Mouse (Mus musculus): Measurements from ENCODE around the gene Pde4c. TPM values are rescaled to one million over a fixed set of nuclear protein-coding genes. Genes with fewer than 3 reads are reported as not detected.

The Pde4c gene
- polyA plus RNA-seq, 1 experiment from 2014 or later: 0.20 TPM

DNA sequence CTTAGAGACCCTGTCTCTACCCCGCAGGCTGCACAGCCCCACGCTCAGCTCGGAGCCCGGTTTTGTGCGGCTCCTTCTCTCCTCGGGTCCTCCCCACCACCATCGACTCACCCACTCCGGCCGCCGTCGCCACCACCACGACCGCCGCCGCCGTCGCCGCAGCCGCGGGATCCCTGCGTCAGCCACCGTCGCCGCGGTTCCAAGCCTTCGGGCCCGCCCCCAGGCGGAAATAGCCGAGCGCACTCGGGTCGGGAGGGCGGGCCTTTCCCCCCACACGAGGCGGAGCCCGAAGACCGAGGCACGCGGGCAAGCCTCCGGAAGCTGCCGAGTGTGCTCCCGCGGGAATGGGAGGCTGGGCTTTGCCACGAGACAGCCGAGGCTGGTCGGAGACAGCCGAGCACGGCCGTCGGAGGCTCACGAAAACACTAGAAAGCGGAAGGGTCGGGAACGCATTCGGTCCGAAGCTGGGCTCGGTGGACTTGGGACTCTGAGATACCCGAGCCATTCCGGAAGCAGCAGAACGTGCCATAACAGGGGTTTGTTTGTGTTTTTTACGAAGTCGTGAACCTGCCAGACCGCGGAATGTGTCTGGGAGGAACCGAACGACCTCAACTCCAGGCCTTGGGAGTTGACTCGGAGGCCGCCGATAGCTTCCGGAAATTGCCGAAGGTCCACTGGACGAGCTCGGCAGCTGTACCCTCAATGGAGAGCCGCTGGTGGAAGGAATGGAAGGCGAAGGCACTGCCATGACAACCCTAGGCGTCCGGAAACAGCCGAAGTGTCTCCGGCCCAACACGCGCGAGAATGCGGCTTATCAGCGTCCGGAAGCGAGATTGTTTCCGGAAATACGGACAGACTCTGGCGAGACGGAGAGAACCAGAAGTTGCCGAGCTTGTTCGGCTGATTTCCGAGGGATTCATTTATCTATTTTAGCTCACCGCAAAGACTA is 53.2 kb downstream of the Pde4c start, which contains the start of gene Pik3r2:
Pik3r2 (minus strand) TSS at position 218 of the 949 bp plus-strand sequence.
- peaks cover 42% of the 10 kb centered on the region for H3K4me1 ChIP-seq

DNA sequence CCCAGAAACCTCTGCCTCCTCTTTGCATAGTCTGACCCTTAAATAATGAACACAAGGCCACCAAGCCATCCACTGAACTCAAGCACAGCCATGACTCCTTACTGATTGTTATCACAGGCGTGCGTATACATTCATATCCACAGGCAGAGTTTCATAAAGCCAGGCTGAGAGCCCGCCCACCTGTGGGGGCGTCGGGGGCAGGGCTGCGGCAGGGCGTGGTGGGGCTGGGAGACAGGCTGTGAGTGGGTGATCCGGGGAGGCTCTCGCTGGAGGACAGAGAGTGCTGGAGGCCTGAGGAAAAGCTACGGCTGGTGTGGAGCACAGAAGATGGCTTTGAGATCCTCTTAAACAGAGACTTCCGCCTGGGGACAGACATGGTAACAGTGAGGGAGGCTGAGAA is 56.6 kb downstream of the Pde4c start:
- 87% methylated on average over 11 of the region's 11 CpGs for whole genome bisulfite sequencing
- H3K27me3 ChIP-seq (replicated peaks; ENCODE audit: low read depth, poor library complexity, severe bottlenecking): no peaks in the 10 kb centered on the region
- no peak overlapping the region for H3K27ac ChIP-seq (replicated peaks)
- H3K4me3 ChIP-seq: 0 out of 2 replicates have a peak overlapping the region, but pooled peaks have one; percentile 12
- H3K9me3 ChIP-seq: no peaks in the 10 kb centered on the region
- H3K4me1 ChIP-seq: peaks cover 23% of the 10 kb centered on the region
- peaks cover 74% of the 10 kb centered on the region for H3K36me3 ChIP-seq (replicated peaks)
- DNase-seq (ENCODE audit: low spot score): no peak

More for the DNA sequence above, 53.2 kb downstream of the Pde4c start, which contains the start of gene Pik3r2:
- Histone ChIP-seq H3K27me3 (replicated peaks; ENCODE audit: low read depth, poor library complexity, severe bottlenecking) (no peaks in the 10 kb centered on the region), H3K36me3 (replicated peaks) (peaks cover 75% of the 10 kb centered on the region), H3K4me3 (peak within 1 kb of the TSS; percentile 82), H3K27ac (replicated peaks) (peak within 1 kb of the TSS; percentile 96), H3K9me3 (no peaks in the 10 kb centered on the region)
- under 1% methylated on average over 94 of the region's 94 CpGs for WGBS
- peak; percentile 99 for DNase-seq (ENCODE audit: low spot score)

DNA sequence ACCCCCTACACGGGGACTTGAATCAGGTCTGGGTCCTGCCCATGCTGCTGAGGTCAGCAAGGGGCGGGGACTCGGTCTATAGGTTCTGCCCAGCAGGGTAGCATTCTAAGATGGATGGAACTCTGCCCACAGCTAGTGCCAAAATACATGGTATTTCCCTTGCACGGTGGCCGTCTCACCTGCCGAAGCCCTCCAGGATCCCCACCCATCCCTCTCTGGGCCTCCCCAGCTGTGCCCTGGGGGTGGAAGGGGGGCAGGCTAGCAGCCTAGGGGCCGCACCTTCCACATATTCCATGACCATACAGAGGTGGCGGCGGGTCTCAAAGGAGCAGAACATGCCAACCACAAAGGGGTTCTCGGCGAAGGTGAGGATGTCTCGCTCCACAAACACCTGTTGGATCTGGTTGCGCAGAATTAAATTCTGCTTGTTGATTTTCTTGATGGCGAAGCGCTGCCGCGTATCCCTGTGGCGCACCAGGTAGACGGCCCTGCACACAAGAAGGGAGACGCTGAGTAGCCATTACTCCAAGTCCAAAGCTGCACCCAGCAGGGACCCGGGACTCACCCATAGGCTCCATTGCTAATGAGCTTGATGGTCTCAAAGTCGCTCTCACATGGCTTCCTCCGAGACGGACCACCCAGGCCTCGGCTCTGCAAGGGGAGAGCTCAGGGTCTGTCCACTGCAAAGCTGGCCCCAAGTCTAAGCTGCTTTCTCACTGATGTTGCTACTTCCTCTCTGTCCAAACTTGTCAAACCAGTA is 63.0 kb downstream of the Pde4c start:
- Histone ChIP-seq H3K27me3 (replicated peaks; ENCODE audit: low read depth, poor library complexity, severe bottlenecking) (peaks cover 33% of the 10 kb centered on the region), H3K36me3 (replicated peaks) (peaks cover 82% of the 10 kb centered on the region), H3K9me3 (no peaks in the 10 kb centered on the region), H3K4me1 (peaks cover 45% of the 10 kb centered on the region), H3K27ac (replicated peaks) (no peak overlapping the region), H3K4me3 (no peak overlapping the region)
- 87% methylated on average over 25 of the region's 25 CpGs for WGBS
- DNase-seq (ENCODE audit: low spot score): no peak

DNA sequence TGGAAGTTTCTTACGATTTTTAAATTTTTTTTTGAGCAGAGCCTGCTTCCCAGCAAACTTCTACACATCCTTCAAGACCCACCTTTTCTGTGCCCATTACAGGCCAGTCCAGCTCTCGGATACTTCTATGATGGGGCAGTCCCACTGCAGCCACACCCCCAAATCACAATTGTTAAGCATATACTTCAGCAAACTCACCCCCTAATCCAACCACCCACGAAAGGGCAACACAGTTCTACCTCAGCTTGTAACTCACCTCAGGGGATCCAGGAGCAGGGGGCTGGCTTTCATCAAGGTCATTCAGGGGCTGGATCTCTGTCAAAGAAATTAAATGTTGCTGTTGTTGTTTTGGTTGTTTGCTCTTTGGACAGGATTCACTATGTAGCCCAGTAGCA is 63.5 kb downstream of the Pde4c start:
- 92% methylated on average over 3 of the region's 3 CpGs for WGBS
- H3K36me3 ChIP-seq (replicated peaks): peaks cover 77% of the 10 kb centered on the region
- H3K27ac ChIP-seq (replicated peaks): no peak overlapping the region
- peak overlapping the region; percentile 46; the same call in 1 of the 2 replicates for H3K4me3 ChIP-seq
- no peaks in the 10 kb centered on the region for H3K9me3 ChIP-seq
- peaks cover 34% of the 10 kb centered on the region for H3K27me3 ChIP-seq (replicated peaks; ENCODE audit: low read depth, poor library complexity, severe bottlenecking)
- peaks cover 51% of the 10 kb centered on the region for H3K4me1 ChIP-seq
- DNase-seq (ENCODE audit: low spot score): no peak

DNA sequence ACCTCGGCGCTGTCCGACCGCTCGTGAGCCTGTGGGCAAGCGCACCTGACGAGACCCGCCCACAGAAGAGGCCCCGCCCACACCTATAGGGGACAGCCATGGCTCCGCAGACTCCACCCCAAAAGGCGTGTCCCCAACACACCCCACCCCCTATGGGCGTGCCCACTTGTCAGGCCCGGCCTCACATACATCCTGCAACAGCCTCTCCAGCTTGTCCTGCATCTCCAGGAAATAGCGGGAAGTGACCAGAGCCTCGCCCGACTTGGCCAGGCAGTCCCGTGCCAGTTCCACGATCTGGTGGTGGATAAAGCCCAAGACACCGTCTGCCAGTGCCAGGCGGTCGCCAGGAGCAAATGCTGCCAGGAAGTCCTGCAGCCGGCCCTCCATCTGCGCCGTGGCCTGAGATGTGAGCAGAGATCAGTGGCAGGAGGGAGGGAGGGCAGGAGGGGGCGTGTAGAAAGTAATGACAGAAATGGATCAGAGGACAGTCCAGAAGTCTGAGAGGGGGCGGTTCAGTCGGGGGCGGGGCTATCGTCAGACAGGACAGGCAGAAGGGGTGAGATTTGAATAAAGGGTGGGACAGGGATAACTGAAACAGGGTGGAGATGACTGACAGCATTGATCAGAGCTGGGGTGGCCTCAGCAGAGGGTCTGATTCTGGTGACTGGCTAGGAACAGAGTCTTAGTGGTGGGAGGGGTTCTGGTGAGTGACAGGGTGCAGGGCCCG is 64.6 kb downstream of the Pde4c start:
- peak; percentile 87 for DNase-seq (ENCODE audit: low spot score)
- H3K4me3 ChIP-seq: peak overlapping the region; percentile 46
- WGBS: 9% methylated on average over 30 of the region's 30 CpGs
- H3K36me3 ChIP-seq (replicated peaks): peaks cover 67% of the 10 kb centered on the region
- H3K27ac ChIP-seq (replicated peaks): 0 out of 2 replicates have a peak overlapping the region, but pooled peaks have one; percentile 2
- peaks cover 34% of the 10 kb centered on the region for H3K27me3 ChIP-seq (replicated peaks; ENCODE audit: low read depth, poor library complexity, severe bottlenecking)
- H3K9me3 ChIP-seq: no peaks in the 10 kb centered on the region
- peaks cover 61% of the 10 kb centered on the region for H3K4me1 ChIP-seq

DNA sequence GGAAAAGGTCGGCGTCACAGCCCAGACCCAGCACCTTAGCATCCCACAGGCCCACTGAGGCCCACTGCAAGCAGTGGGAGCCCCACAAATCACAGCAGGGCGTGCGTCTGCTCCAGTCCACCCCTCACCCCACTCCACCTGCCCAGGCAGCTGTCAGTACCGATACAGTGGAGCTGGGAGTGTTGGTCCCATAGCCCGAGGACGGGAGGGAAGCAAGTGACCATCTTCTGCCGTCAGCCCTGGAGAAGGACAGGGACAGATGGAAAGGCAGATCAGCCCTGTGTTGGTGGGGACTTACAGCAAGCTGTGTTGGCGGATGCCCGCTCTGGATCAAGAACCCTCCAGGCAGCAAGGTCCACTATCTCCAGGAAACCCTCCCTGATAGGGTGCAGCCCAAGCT is 65.5 kb downstream of the Pde4c start:
- peaks cover 42% of the 10 kb centered on the region for H3K27me3 ChIP-seq (replicated peaks; ENCODE audit: low read depth, poor library complexity, severe bottlenecking)
- no peak overlapping the region for H3K27ac ChIP-seq (replicated peaks)
- H3K4me3 ChIP-seq: peak overlapping the region; percentile 46; the same call in 1 of the 2 replicates
- 77% methylated on average over 10 of the region's 10 CpGs for WGBS
- peaks cover 66% of the 10 kb centered on the region for H3K4me1 ChIP-seq
- no peaks in the 10 kb centered on the region for H3K9me3 ChIP-seq
- H3K36me3 ChIP-seq (replicated peaks): peaks cover 57% of the 10 kb centered on the region
- no peak for DNase-seq (ENCODE audit: low spot score)

DNA sequence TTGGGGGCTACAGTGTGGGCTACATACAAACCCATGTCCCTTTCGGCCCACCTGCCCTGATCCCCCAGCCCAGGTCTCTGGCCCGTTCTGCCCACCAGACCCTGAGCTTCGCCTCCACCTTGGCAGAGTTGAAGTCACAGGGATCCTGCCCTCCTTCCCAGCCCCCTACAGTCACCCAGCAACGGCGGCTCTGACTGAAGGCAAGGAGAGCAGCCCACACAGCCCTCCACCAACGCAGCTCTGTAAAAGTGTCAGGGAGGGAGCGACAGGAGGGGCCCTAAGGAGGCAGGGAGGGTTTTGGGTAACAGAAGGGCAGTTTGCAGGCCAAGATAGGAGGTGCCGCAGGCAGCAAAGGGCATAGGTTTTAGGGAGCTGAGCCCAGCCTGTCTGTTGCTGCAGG is 67.3 kb downstream of the Pde4c start:
- peaks cover 59% of the 10 kb centered on the region for H3K27me3 ChIP-seq (replicated peaks; ENCODE audit: low read depth, poor library complexity, severe bottlenecking)
- H3K4me3 ChIP-seq: peak overlapping the region; percentile 78
- 63% methylated on average over 8 of the region's 8 CpGs for WGBS

DNA sequence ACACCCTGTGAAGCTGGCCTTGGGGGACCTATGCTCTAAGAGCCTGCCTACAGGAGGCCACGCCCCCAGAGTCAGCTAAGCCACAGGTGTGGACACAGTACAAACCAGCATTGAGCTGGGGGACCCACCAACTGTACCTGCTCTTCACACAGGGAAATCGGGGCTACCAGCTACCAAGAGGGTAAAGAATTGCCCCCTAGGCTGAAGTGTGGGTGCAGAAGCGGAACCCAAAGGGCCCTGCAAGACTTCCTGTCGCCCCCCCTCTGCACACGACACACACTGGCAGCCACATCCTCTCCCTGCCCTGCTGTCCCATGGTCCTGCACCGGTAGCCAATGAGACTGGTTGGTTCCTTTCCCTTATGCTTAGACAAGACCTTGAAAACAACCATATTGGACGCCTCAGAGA is 67.8 kb downstream of the Pde4c start:
- Histone ChIP-seq H3K36me3 (replicated peaks) (peaks cover 35% of the 10 kb centered on the region), H3K4me1 (peaks cover 72% of the 10 kb centered on the region), H3K9me3 (no peaks in the 10 kb centered on the region), H3K27ac (replicated peaks) (peak overlapping the region; percentile 63), H3K4me3 (peak overlapping the region; percentile 78), H3K27me3 (replicated peaks; ENCODE audit: low read depth, poor library complexity, severe bottlenecking) (peaks cover 64% of the 10 kb centered on the region)
- no peak for DNase-seq (ENCODE audit: low spot score)
- 79% methylated on average over 7 of the region's 7 CpGs for WGBS

More for the DNA sequence above, 67.3 kb downstream of the Pde4c start:
- H3K27ac ChIP-seq (replicated peaks): peak overlapping the region; percentile 63
- peaks cover 39% of the 10 kb centered on the region for H3K36me3 ChIP-seq (replicated peaks)
- H3K4me1 ChIP-seq: peaks cover 68% of the 10 kb centered on the region
- no peaks in the 10 kb centered on the region for H3K9me3 ChIP-seq
- DNase-seq (ENCODE audit: low spot score): no peak

DNA sequence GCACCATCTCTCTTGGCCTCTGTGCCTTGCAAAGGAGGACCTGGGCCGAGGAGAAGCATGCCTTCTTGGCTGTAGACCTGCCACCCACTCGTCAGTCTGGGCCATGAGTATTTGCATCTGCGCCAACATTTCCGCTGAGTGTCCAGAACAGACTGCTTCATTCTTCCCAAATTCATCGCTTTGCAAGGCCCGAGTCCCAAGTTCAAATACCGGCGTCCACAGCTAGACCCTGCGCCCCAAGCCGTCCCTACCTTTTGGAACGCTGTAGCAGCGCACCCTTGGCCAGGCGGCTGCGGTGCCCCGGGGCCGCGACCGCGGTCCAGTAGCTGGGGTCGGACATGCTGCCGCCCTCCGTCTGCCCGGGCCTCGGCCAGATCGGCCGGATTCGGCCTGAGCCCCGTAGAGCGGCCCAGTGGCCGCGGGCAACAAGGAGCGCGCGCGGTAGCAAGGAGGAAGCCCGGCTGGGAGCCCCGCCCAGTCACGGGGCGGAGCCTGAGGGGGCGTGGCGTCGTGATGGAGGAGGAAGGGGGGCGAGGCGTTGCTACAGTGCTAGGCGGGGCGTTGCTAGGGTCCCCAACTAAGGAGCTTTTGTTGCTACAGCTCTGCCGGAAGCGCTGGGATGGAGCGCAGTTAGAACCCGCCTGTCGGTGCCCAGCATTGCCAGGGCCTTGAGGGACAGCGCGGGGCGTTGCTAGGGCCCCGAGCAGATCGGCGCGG is 68.6 kb downstream of the Pde4c start:
- Histone ChIP-seq H3K27me3 (replicated peaks; ENCODE audit: low read depth, poor library complexity, severe bottlenecking) (peaks cover 69% of the 10 kb centered on the region), H3K4me3 (peak overlapping the region; percentile 78), H3K27ac (replicated peaks) (peak overlapping the region; percentile 89), H3K9me3 (no peaks in the 10 kb centered on the region), H3K4me1 (peaks cover 77% of the 10 kb centered on the region), H3K36me3 (replicated peaks) (peaks cover 26% of the 10 kb centered on the region)
- WGBS: 6% methylated on average over 58 of the region's 58 CpGs
- DNase-seq (ENCODE audit: low spot score): peak; percentile 99

DNA sequence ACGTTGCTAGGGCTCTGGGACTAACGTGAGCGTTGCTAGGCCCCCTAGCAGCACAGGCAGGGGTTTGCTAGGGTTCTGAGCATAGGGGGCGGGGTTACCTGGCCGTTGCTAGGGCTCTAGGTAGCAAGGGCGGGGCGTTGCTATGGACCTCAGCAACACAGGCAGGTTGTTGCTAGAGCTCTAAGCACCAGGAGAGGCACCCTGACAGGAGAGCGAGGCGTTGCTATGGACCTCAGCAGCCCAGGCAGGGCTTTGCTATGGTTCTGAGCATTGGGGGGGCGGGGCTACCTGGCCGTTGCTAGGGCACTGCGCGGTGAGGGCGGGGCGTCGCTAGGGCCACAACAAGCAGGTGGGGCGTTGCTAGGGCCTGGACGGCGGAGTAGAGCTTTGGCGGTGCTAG is 69.2 kb downstream of the Pde4c start:
- H3K36me3 ChIP-seq (replicated peaks): peaks cover 21% of the 10 kb centered on the region
- peak overlapping the region; percentile 89 for H3K27ac ChIP-seq (replicated peaks)
- no peaks in the 10 kb centered on the region for H3K9me3 ChIP-seq
- H3K27me3 ChIP-seq (replicated peaks; ENCODE audit: low read depth, poor library complexity, severe bottlenecking): peaks cover 70% of the 10 kb centered on the region
- DNase-seq (ENCODE audit: low spot score): peak; percentile 87
- peaks cover 77% of the 10 kb centered on the region for H3K4me1 ChIP-seq
- H3K4me3 ChIP-seq: peak overlapping the region; percentile 78
- under 1% methylated on average over 20 of the region's 20 CpGs for WGBS

DNA sequence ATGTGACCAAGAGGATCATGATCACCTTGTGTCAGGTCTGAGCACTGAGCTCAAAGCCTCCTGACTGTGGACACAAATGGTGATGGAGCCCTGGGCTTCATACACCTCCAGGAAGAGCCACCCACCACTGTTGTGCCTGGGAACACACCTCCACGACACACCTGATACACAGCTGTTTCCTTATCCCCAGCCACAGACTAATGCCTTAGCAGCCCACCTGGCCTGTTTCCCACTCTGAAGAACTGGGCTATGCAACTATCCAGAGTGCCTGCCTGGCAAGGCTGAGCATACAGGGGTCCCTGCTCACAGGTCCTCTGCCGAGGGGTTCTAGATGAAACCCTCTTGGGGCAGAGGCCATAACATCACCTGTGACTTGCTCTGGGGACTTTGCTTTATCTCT is 70.7 kb downstream of the Pde4c start:
- no peak overlapping the region for H3K27ac ChIP-seq (replicated peaks)
- no peaks in the 10 kb centered on the region for H3K9me3 ChIP-seq
- 87% methylated on average over 2 of the region's 2 CpGs for WGBS
- H3K36me3 ChIP-seq (replicated peaks): peaks cover 6% of the 10 kb centered on the region
- no peak for DNase-seq (ENCODE audit: low spot score)
- H3K4me1 ChIP-seq: peaks cover 72% of the 10 kb centered on the region
- H3K4me3 ChIP-seq: no peak overlapping the region
- H3K27me3 ChIP-seq (replicated peaks; ENCODE audit: low read depth, poor library complexity, severe bottlenecking): peaks cover 70% of the 10 kb centered on the region
